Comparison of ENCODE assay signal across 23 mouse cellular contexts in genomic region chr10:106007331-106007730, GRCm38 (mm10).
DNase-seq lines count a peak whose midpoint lies in the region; ATAC-seq and TF ChIP-seq lines count a peak whose summit lies in the region.
"Had no signal": no experiment of that assay in that cellular context is flagged by ENCODE, and none has a peak within 500 bp of the region (broad histone marks: within the 10 kb centered on the region; RNA-seq: fewer than 3 reads in every experiment).

No protein-coding gene starts in this region.

- H3K4me2 ChIP-seq in stomach, postnatal 0 days (replicated peaks; ENCODE audit: low read depth) = no peak overlapping the region
- H3K4me2 ChIP-seq: embryonic facial prominence, embryonic 13.5 days; forebrain, embryonic 12.5 days; heart, embryonic 12.5 days; hindbrain, embryonic 14.5 days; intestine, embryonic 15.5 days had no signal

- WGBS in stomach, postnatal 0 days = 91% methylated on average over 4 of the region's 4 CpGs

- H3K36me3 ChIP-seq in ES-Bruce4 (ENCODE audit: control insufficient read depth, insufficient read depth, low read length, poor library complexity, severe bottlenecking) = no peaks in the 10 kb centered on the region
- no peaks in the 10 kb centered on the region for H3K36me3 ChIP-seq in stomach, postnatal 0 days (ENCODE audit: control insufficient read depth, insufficient read depth, low read length)
- H3K36me3 ChIP-seq: embryonic facial prominence, embryonic 13.5 days; forebrain, embryonic 12.5 days; G1E; heart, embryonic 12.5 days; hindbrain, embryonic 10.5 days; intestine, embryonic 15.5 days had no signal

- peak; percentile 9 for DNase-seq in cerebellum, adult 9-11 months
- DNase-seq in cerebellum, adult 8-10 months = no peak
- peak; percentile 93 for DNase-seq in R1 (ENCODE audit: low read depth, low spot score)
- peak; percentile 49 to 52 for DNase-seq in cerebellum, postnatal 14 days
- no peak for DNase-seq in stomach, postnatal 0 days (ENCODE audit: low spot score)
- DNase-seq in heart, adult 11 months = no peak
- DNase-seq in retina, embryonic 14.5 days (ENCODE audit: low spot score) = no peak
- DNase-seq: adrenal gland, adult 2 months; adrenal gland, postnatal 25 days; B cell, adult 2 months; gastrocnemius, postnatal 14 days; kidney, adult 2 months had no signal

- TF ChIP-seq POLR2A in ES-Bruce4 (IDR thresholded peaks at IDR 0.05; ENCODE audit: insufficient read depth, low read length) = no peak

- no peak for TF ChIP-seq EP300 in ES-Bruce4 (IDR thresholded peaks at IDR 0.05; ENCODE audit: insufficient read depth, low read depth, low read length)
- no peak for TF ChIP-seq EP300 in stomach, postnatal 0 days (optimal IDR thresholded peaks at IDR 0.05)

- no peaks in the 10 kb centered on the region for H3K27me3 ChIP-seq in ES-Bruce4 (ENCODE audit: control insufficient read depth, insufficient read depth, low read length, poor library complexity, severe bottlenecking)
- H3K27me3 ChIP-seq in stomach, postnatal 0 days (ENCODE audit: control insufficient read depth, insufficient read depth, low read length) = no peaks in the 10 kb centered on the region
- H3K27me3 ChIP-seq: embryonic facial prominence, embryonic 13.5 days; forebrain, embryonic 12.5 days; heart, embryonic 12.5 days; intestine, embryonic 15.5 days had no signal

- ATAC-seq in stomach, postnatal 0 days (ENCODE audit: low FRiP score, low TSS enrichment) = no peak
- ATAC-seq: activated CD4-positive, CD25-positive, alpha-beta regulatory T cell, adult 4 months; CD4-positive, CD25-positive, alpha-beta regulatory T cell, adult 4 months; forebrain, embryonic 16.5 days; intestine, embryonic 15.5 days had no signal

- H3K27ac ChIP-seq in ES-Bruce4 (ENCODE audit: insufficient read depth, low read length) = peak overlapping the region; percentile 2; the same call in 1 of the 2 replicates
- no peak overlapping the region for H3K27ac ChIP-seq in stomach, postnatal 0 days (replicated peaks)
- H3K27ac ChIP-seq: embryonic facial prominence, embryonic 13.5 days; forebrain, embryonic 12.5 days; hindbrain, embryonic 10.5 days; hindbrain, embryonic 14.5 days; intestine, embryonic 15.5 days had no signal

- H3K9me3 ChIP-seq in ES-Bruce4 (replicated peaks; ENCODE audit: control insufficient read depth, insufficient read depth, low read length, poor library complexity, severe bottlenecking) = peaks cover 10% of the 10 kb centered on the region
- no peaks in the 10 kb centered on the region for H3K9me3 ChIP-seq in stomach, postnatal 0 days (ENCODE audit: control insufficient read depth, low read length)
- H3K9me3 ChIP-seq: embryonic facial prominence, embryonic 13.5 days; forebrain, embryonic 12.5 days; G1E; heart, embryonic 12.5 days; hindbrain, embryonic 10.5 days; intestine, embryonic 15.5 days had no signal

- H3K4me1 ChIP-seq in ES-Bruce4 (ENCODE audit: control insufficient read depth, insufficient read depth, low read length) = no peaks in the 10 kb centered on the region
- no peaks in the 10 kb centered on the region for H3K4me1 ChIP-seq in stomach, postnatal 0 days (replicated peaks; ENCODE audit: control insufficient read depth, insufficient read depth)
- H3K4me1 ChIP-seq: embryonic facial prominence, embryonic 13.5 days; forebrain, embryonic 12.5 days; heart, embryonic 12.5 days; hindbrain, embryonic 10.5 days; intestine, embryonic 15.5 days had no signal

- no peak for TF ChIP-seq CTCF in ES-Bruce4 (IDR thresholded peaks at IDR 0.05; ENCODE audit: low read depth, low read length)
- no peak for TF ChIP-seq CTCF in stomach, postnatal 0 days (IDR thresholded peaks at IDR 0.05; ENCODE audit: low read depth)

- H3K4me3 ChIP-seq in ES-Bruce4 (ENCODE audit: low read depth, low read length) = no peak overlapping the region
- no peak overlapping the region for H3K4me3 ChIP-seq in stomach, postnatal 0 days (ENCODE audit: low read depth, low read length)
- H3K4me3 ChIP-seq: embryonic facial prominence, embryonic 13.5 days; forebrain, embryonic 12.5 days; heart, embryonic 12.5 days; hindbrain, embryonic 10.5 days; intestine, embryonic 15.5 days had no signal

- no peak overlapping the region for H3K9ac ChIP-seq in ES-Bruce4 (ENCODE audit: low read depth, poor library complexity, severe bottlenecking)
- H3K9ac ChIP-seq in stomach, postnatal 0 days (ENCODE audit: low read length) = no peak overlapping the region
- H3K9ac ChIP-seq: embryonic facial prominence, embryonic 13.5 days; forebrain, embryonic 12.5 days; heart, embryonic 12.5 days; hindbrain, embryonic 14.5 days; intestine, embryonic 15.5 days had no signal

Comparison
In these comparisons a context has a peak if more than half of its experiments do, and no peak if none do; other contexts are left out.
1. DNase-seq: peak in cerebellum, adult 9-11 months (single experiment), R1 (single experiment) and cerebellum, postnatal 14 days (2 of 2); none in cerebellum, adult 8-10 months (single experiment), stomach, postnatal 0 days (single experiment), heart, adult 11 months (single experiment) and retina, embryonic 14.5 days (single experiment).